Mouse (Mus musculus) B cell, adult 2 months (primary cell): ENCODE measurements at regions not wholly inside any gene's neighbourhood (a gene's known extent, or its start where the extent isn't known, plus 50 kb on each side); places are given as distances from the start of the nearest gene placed in this dataset.

Experiments used
- DNase-seq, 2 experiments: peaks; one replicate each; pipeline ENCODE4 v3.0.0; 2022

DNA sequence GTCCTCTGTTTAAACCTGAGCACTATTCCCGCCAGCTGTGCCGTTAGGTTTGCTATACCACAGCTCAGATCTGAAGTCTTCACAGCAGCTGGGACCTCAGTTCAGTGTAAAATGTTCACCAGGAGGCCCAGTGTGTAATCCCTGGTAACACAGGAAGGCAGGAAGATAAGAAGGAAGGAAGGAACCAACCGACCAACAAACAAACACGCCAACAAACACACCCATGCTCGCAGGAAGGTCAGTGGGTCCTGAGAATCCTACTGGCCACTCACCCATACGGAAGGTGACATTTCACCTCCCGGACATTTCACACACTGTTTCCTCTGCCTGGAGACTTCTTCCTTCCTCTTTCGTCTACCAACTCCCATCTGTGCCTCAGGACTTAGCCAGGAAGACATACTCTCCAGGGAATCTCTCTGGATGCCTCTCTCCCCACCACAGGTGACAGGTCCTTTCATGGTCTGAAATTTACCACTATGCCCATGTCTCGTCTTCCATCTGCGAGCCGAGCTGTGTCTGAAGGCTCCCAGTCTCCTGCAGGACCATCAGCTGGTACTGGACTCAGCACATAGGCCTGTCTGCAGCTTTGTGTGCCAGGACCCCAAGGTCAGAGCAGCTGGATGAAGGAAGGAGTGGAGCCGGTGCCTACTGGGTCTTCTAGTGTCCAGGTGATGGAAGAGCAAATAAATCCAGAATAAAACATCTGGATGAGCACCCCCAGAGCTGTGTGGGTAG is 61.1 kb upstream of the Xpa start:
- no peak for DNase-seq

- no peak for DNase-seq
These were observed 62.7 kb upstream of the Xpa start for GRCm38 (mm10) chr4:46258774-46259173.

GRCm38 (mm10) chr4:46268564-46269247 is 72.6 kb upstream of the Xpa start:
- no peak for DNase-seq

- no peak for DNase-seq
These were observed 72.3 kb upstream of the Foxe1 start for GRCm38 (mm10) chr4:46271066-46271465.

GRCm38 (mm10) chr4:46275773-46276172 is 67.6 kb upstream of the Foxe1 start:
- DNase-seq = no peak

- peak; percentile 37 to 40 for DNase-seq
These were observed 66.4 kb upstream of the Foxe1 start for GRCm38 (mm10) chr4:46276851-46277581.

- DNase-seq = no peak
These were observed 56.5 kb upstream of the Foxe1 start for GRCm38 (mm10) chr4:46286955-46287354.

GRCm38 (mm10) chr4:46291620-46292254 is 51.7 kb upstream of the Foxe1 start:
- DNase-seq = no peak
